Mouse (Mus musculus): Measurements from ENCODE around the gene Gm10053. TPM values are rescaled to one million over a fixed set of nuclear protein-coding genes. Genes with fewer than 3 reads are reported as not detected.

Gm10053 gene
- polyA plus RNA-seq, 1 experiment from 2014 or later: 234 TPM

DNA sequence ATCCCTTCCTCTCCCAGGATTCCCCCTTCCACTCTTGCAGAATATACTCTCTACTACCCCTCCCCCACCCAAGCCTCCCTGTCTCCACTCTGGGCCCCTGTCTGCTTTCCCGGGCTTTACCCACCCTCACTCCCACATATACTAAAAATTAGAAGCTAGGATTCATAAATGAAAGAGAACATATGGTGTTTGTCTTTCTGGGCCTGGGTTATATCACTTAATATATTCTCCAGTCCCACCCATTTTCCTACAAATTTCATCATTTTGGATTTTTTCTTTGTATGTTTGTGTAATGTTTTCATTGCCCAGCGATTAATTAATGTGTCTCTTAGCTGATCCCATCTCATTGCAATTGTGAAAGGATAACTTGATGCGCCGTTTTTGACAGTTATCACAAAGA, 5.8 kb downstream of the Gm10053 start:
- no peak overlapping the region for H3K4me2 ChIP-seq
- 62% methylated on average over 4 of the region's 4 CpGs for WGBS

DNA sequence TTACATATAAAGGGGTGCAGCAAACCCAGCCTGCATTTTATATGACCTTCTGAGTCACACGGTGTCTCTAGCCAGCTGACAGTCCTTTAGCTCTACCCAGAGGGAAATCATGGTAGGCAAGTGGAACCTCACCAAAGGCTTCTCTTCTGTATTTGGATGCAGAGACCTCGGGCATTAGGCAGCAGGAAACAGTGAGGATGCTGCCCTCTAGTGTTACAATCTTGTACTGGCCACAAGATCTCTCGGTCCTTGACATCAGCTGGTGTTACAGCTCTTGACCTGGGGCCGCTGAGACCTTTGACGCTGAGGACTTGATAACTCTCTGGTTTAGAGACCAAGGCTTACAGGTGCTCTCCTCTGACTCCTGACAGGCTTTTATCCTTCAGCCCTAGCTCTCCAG, 10.0 kb downstream of the Gm10053 start:
- ATAC-seq (replicated peaks): peak; percentile 30; the same call in 1 of the 2 replicates
- Histone ChIP-seq H3K36me3 (replicated peaks) (no peaks in the 10 kb centered on the region), H3K9ac (no peak overlapping the region), H3K27ac (no peak overlapping the region), H3K4me1 (no peaks in the 10 kb centered on the region), H3K27me3 (replicated peaks) (peaks cover 8% of the 10 kb centered on the region), H3K4me3 (no peak overlapping the region), H3K4me2 (no peak overlapping the region), H3K9me3 (no peaks in the 10 kb centered on the region)
- 7% methylated on average over 5 of the region's 5 CpGs for WGBS

More for the DNA sequence above, 5.8 kb downstream of the Gm10053 start:
- H3K27me3 ChIP-seq (replicated peaks): peaks cover 7% of the 10 kb centered on the region
- no peak for ATAC-seq (replicated peaks)
- 0 out of 2 replicates have a peak, but pooled peaks cover 2% of the 10 kb centered on the region for H3K9me3 ChIP-seq
- H3K9ac ChIP-seq: no peak overlapping the region
- no peak overlapping the region for H3K27ac ChIP-seq
- no peaks in the 10 kb centered on the region for H3K4me1 ChIP-seq
- H3K36me3 ChIP-seq (replicated peaks): no peaks in the 10 kb centered on the region
- no peak overlapping the region for H3K4me3 ChIP-seq

GRCm38 (mm10) chr19:24886888-24887287, 11.4 kb downstream of the Gm10053 start:
- Histone ChIP-seq H3K4me1 (no peaks in the 10 kb centered on the region), H3K4me2 (no peak overlapping the region), H3K36me3 (replicated peaks) (no peaks in the 10 kb centered on the region), H3K4me3 (no peak overlapping the region), H3K27me3 (replicated peaks) (peaks cover 8% of the 10 kb centered on the region), H3K27ac (no peak overlapping the region), H3K9me3 (no peaks in the 10 kb centered on the region), H3K9ac (no peak overlapping the region)
- WGBS: 79% methylated on average over 3 of the region's 3 CpGs
- ATAC-seq (replicated peaks): no peak

DNA sequence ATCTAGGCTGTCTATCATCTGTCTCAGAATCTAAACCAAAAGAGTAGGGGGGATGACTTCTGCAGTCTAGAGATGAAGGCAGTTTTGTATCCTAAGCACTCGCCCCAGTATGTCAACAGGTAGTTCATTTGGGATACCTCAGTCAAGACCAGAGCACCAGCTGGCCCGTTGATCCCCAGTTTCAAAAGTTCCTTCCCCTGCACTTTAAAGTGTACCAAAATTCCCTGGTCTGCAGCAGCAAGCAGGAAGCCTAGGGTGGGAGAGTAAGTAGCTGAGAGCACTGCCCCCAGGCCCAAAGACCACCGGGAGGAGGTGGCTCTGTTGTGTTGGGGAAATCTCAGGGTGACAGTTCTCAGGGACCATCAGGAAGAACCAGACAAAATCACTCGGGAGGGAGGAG, 21.1 kb downstream of the Gm10053 start:
- Histone ChIP-seq H3K36me3 (replicated peaks) (no peaks in the 10 kb centered on the region), H3K27ac (no peak overlapping the region), H3K27me3 (replicated peaks) (peaks cover 54% of the 10 kb centered on the region), H3K9me3 (no peaks in the 10 kb centered on the region), H3K4me1 (peaks cover 30% of the 10 kb centered on the region), H3K4me3 (no peak overlapping the region), H3K9ac (no peak overlapping the region), H3K4me2 (no peak overlapping the region)
- 29% methylated on average over 4 of the region's 4 CpGs for WGBS
- no peak for ATAC-seq (replicated peaks)

- peak overlapping the region; percentile 13; the same call in 1 of the 2 replicates for H3K4me3 ChIP-seq
- H3K4me2 ChIP-seq: peak overlapping the region; percentile 28; the same call in 1 of the 2 replicates
- no peak overlapping the region for H3K27ac ChIP-seq
- 2% methylated on average over 57 of the region's 57 CpGs for WGBS
- H3K36me3 ChIP-seq (replicated peaks): no peaks in the 10 kb centered on the region
- peaks cover 30% of the 10 kb centered on the region for H3K4me1 ChIP-seq
- no peak for ATAC-seq (replicated peaks)
- H3K27me3 ChIP-seq (replicated peaks): peaks cover 61% of the 10 kb centered on the region
- no peak overlapping the region for H3K9ac ChIP-seq
- H3K9me3 ChIP-seq: no peaks in the 10 kb centered on the region
Observed at GRCm38 (mm10) chr19:24897006-24897895, 21.8 kb downstream of the Gm10053 start.

GRCm38 (mm10) chr19:24897896-24898736, 22.6 kb downstream of the Gm10053 start:
- Histone ChIP-seq H3K27ac (no peak overlapping the region), H3K9me3 (no peaks in the 10 kb centered on the region), H3K4me2 (no peak overlapping the region), H3K9ac (no peak overlapping the region), H3K27me3 (replicated peaks) (peaks cover 70% of the 10 kb centered on the region), H3K36me3 (replicated peaks) (no peaks in the 10 kb centered on the region), H3K4me3 (no peak overlapping the region), H3K4me1 (peaks cover 30% of the 10 kb centered on the region)
- under 1% methylated on average over 20 of the region's 20 CpGs for WGBS
- no peak for ATAC-seq (replicated peaks)

DNA sequence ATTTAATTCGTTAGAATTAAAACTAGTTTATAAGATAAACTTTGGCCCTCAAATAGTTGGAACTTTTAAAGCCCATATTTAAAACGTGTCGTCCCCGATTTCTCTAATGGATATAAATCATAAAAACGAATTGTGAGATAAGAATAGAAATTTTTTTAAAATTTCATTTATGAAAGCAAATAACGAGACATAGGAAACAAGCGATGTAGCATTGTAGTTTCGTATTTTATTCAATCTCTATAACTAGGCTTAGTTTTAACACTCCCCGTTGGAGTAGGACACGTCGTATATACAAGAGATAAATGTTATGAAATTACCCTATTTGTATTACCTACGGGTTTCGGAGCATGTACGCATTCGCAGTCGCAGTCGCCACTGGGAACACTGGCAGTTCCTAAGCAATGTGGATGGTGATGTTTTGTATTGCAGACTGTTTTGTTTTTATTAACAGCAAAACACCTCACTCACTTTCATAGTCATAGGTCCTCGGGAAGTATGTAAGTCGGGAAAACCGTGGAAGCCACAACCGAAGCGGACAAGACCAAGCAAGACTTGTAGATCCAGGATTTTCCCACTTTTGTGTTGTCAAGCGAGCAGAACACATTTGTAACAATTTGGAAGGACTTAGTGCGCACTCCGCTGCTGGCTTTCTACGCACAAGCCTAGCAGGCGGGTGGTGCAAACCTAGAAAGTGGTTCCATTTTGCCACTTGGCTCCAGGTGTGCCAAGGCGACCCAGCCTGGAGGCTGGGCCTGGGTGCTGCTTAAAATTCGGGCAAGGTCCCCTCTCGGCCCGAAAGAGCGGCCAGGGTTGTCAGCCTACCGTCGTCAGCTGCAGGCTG, 23.5 kb downstream of the Gm10053 start:
- no peak for ATAC-seq (replicated peaks)
- Histone ChIP-seq H3K4me3 (peak overlapping the region; percentile 36), H3K4me2 (peak overlapping the region; percentile 62), H3K27me3 (replicated peaks) (peaks cover 75% of the 10 kb centered on the region), H3K4me1 (peaks cover 30% of the 10 kb centered on the region), H3K27ac (no peak overlapping the region), H3K9ac (no peak overlapping the region), H3K36me3 (replicated peaks) (no peaks in the 10 kb centered on the region), H3K9me3 (no peaks in the 10 kb centered on the region)
- WGBS: 2% methylated on average over 34 of the region's 34 CpGs

- under 1% methylated on average over 83 of the region's 84 CpGs for WGBS
- no peaks in the 10 kb centered on the region for H3K9me3 ChIP-seq
- no peak overlapping the region; the same call in 1 of the 2 replicates for H3K9ac ChIP-seq
- H3K4me3 ChIP-seq: peak overlapping the region; percentile 36
- H3K4me1 ChIP-seq: peaks cover 30% of the 10 kb centered on the region
- no peak overlapping the region for H3K27ac ChIP-seq
- no peaks in the 10 kb centered on the region for H3K36me3 ChIP-seq (replicated peaks)
- peak overlapping the region; percentile 62 for H3K4me2 ChIP-seq
- peaks cover 81% of the 10 kb centered on the region for H3K27me3 ChIP-seq (replicated peaks)
- peak; percentile 57 for ATAC-seq (replicated peaks)
Observed at GRCm38 (mm10) chr19:24899578-24900544, 24.4 kb downstream of the Gm10053 start.

DNA sequence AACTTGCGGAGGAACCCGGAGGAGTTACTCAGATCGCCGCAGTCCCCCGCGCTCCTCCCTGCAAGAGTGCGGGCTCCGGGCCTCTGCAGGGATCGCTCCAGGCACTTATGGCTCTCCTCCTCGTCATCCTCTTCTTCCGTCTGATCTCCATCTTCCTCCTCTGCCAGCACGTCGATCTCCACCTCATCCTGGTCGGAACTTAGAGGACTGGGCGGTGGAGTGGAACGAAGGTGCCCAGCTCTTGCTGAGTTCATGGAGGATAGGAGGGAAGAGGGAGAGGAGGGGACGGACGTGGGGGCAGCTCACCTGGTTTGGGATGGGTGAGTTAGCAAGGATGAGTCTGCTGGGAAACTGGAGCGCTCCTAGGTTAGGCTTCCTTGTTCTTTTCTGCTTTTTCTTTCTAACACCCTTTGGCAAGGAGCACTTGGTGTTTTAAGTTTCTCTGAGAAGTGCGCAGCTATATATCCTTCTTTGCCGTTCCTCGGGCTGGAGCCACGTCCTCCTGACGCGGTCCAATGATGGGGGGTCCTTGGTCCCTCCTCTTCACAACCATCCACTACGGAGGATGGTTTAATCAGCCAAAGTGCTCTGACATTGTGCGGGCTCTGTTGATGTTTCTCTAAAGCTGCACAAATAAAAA, 25.2 kb downstream of the Gm10053 start, which contains the start of gene Foxd4:
TSS of gene Foxd4 (minus strand) at position 617 of the 640 bp plus-strand sequence.
- ATAC-seq (replicated peaks): 0 out of 2 replicates have a peak, but pooled peaks have one; percentile 21
- Histone ChIP-seq H3K36me3 (replicated peaks) (no peaks in the 10 kb centered on the region), H3K27me3 (replicated peaks) (peaks cover 72% of the 10 kb centered on the region), H3K9me3 (no peaks in the 10 kb centered on the region), H3K4me3 (peak within 1 kb of the TSS; percentile 36), H3K4me1 (peaks cover 30% of the 10 kb centered on the region), H3K4me2 (peak within 1 kb of the TSS; percentile 62), H3K27ac (no peak within 1 kb of the TSS), H3K9ac (no peak within 1 kb of the TSS; the same call in 1 of the 2 replicates)
- WGBS: under 1% methylated on average over 27 of the region's 27 CpGs

GRCm38 (mm10) chr19:24901666-24902065, 26.2 kb downstream of the Gm10053 start:
- WGBS: 8% methylated on average over 3 of the region's 3 CpGs
- no peaks in the 10 kb centered on the region for H3K9me3 ChIP-seq
- H3K27ac ChIP-seq: no peak overlapping the region
- H3K4me3 ChIP-seq: no peak overlapping the region
- no peak overlapping the region for H3K9ac ChIP-seq
- peaks cover 30% of the 10 kb centered on the region for H3K4me1 ChIP-seq
- peaks cover 64% of the 10 kb centered on the region for H3K27me3 ChIP-seq (replicated peaks)
- ATAC-seq (replicated peaks): no peak
- H3K4me2 ChIP-seq: no peak overlapping the region
- no peaks in the 10 kb centered on the region for H3K36me3 ChIP-seq (replicated peaks)
